Mouse (Mus musculus) forebrain, embryonic 12.5 days (tissue): ENCODE data around the gene Iqcf1. TPM values are rescaled to one million over a fixed set of nuclear protein-coding genes. Genes with fewer than 3 reads are reported as not detected.

Experiments used
- ATAC-seq: fragments of 200-750 bp; cut with Nextera tagmentation; 2 replicates; pipeline ENCODE4 v1.8.0; 2017; ENCODE audit warnings: moderate TSS enrichment; ENCODE audit not compliant: low FRiP score
- H3K27ac ChIP-seq: fragments of 300-500 bp; sonication (generic); 2 replicates; pipeline ENCODE4 v1.5.1; 2016; ENCODE audit warnings: mild to moderate bottlenecking
- H3K27me3 ChIP-seq: fragments of 300-500 bp; sonication (generic); 2 replicates; pipeline ENCODE4 v1.6.1; 2016; ENCODE audit warnings: mild to moderate bottlenecking
- H3K36me3 ChIP-seq: fragments of 300-500 bp; sonication (generic); replicated peaks from 2 replicates; pipeline ENCODE4 v1.6.1; 2016; ENCODE audit warnings: mild to moderate bottlenecking
- H3K4me1 ChIP-seq: fragments of 300-500 bp; sonication (generic); 2 replicates; pipeline ENCODE4 v1.6.1; 2016
- H3K4me2 ChIP-seq: fragments of 300-500 bp; sonication (generic); 2 replicates; pipeline ENCODE4 v1.6.1; 2016; ENCODE audit warnings: mild to moderate bottlenecking, moderate library complexity
- H3K4me3 ChIP-seq: fragments of 300-500 bp; sonication (generic); replicated peaks from 2 replicates; pipeline ENCODE4 v1.5.1; 2016; ENCODE audit warnings: mild to moderate bottlenecking
- H3K9ac ChIP-seq: fragments of 300-500 bp; sonication (generic); 2 replicates; pipeline ENCODE4 v1.6.1; 2016; ENCODE audit warnings: mild to moderate bottlenecking
- H3K9me3 ChIP-seq: fragments of 300-500 bp; sonication (generic); 2 replicates; pipeline ENCODE4 v1.6.1; 2016
- WGBS: fragments of 180-500 bp; shearing (Covaris S2); methylation state at CpG from one replicate; pipeline ENCODE4 v1.1.7; 2016; 5-methylcytosine and 5-hydroxymethylcytosine counted together
- polyA plus RNA-seq: library from polyadenylated mRNA; unstranded; fragments of >200 nt; fragmentation: Nextera tagmentation; extraction: Ambion mirVana; gene quantifications from 2 replicates; pipeline ENCODE4 v1.2.1, GENCODE M21; 2016

The Iqcf1 gene
- polyA plus RNA-seq, 1 experiment from 2014 or later: not detected

- WGBS: 63% methylated on average over 5 of the region's 5 CpGs
- H3K36me3 ChIP-seq: peaks cover 54% of the 10 kb centered on the region
Observed at GRCm38 (mm10) chr9:106457920-106458319, 41.8 kb upstream of the Iqcf1 start.

GRCm38 (mm10) chr9:106459946-106460345 lies 39.8 kb upstream of the Iqcf1 start:
- Histone ChIP-seq H3K9ac (no peak overlapping the region), H3K4me1 (peaks cover 71% of the 10 kb centered on the region), H3K4me3 (no peak overlapping the region), H3K4me2 (no peak overlapping the region), H3K36me3 (peaks cover 71% of the 10 kb centered on the region), H3K27me3 (peaks cover 14% of the 10 kb centered on the region), H3K9me3 (no peaks in the 10 kb centered on the region), H3K27ac (no peak overlapping the region)
- no peak for ATAC-seq
- WGBS: 86% methylated on average over 15 of the region's 15 CpGs

More at GRCm38 (mm10) chr9:106457920-106458319, 41.8 kb upstream of the Iqcf1 start:
- peak overlapping the region; percentile 96 for H3K4me2 ChIP-seq
- H3K27ac ChIP-seq: peak overlapping the region; percentile 97
- H3K4me1 ChIP-seq: peaks cover 64% of the 10 kb centered on the region
- peak overlapping the region; percentile 92 for H3K9ac ChIP-seq
- peak overlapping the region; percentile 11; the same call in 1 of the 2 replicates for H3K4me3 ChIP-seq
- H3K27me3 ChIP-seq: peaks cover 5% of the 10 kb centered on the region; the same call in 1 of the 2 replicates
- no peaks in the 10 kb centered on the region for H3K9me3 ChIP-seq
- no peak for ATAC-seq

GRCm38 (mm10) chr9:106460401-106461025 lies 39.3 kb upstream of the Iqcf1 start:
- no peaks in the 10 kb centered on the region for H3K9me3 ChIP-seq
- WGBS: 81% methylated on average over 18 of the region's 18 CpGs
- H3K27ac ChIP-seq: no peak overlapping the region
- H3K4me1 ChIP-seq: peaks cover 71% of the 10 kb centered on the region
- H3K36me3 ChIP-seq: peaks cover 73% of the 10 kb centered on the region
- no peak for ATAC-seq
- H3K4me2 ChIP-seq: no peak overlapping the region
- H3K4me3 ChIP-seq: no peak overlapping the region
- H3K27me3 ChIP-seq: peaks cover 14% of the 10 kb centered on the region
- no peak overlapping the region for H3K9ac ChIP-seq

GRCm38 (mm10) chr9:106461026-106461415 lies 38.7 kb upstream of the Iqcf1 start:
- 92% methylated on average over 9 of the region's 9 CpGs for WGBS
- Histone ChIP-seq H3K36me3 (peaks cover 78% of the 10 kb centered on the region), H3K9me3 (no peaks in the 10 kb centered on the region), H3K27ac (no peak overlapping the region), H3K4me1 (peaks cover 70% of the 10 kb centered on the region), H3K27me3 (peaks cover 19% of the 10 kb centered on the region), H3K9ac (no peak overlapping the region), H3K4me3 (no peak overlapping the region), H3K4me2 (no peak overlapping the region)
- no peak for ATAC-seq

- Histone ChIP-seq H3K27ac (no peak overlapping the region), H3K4me2 (no peak overlapping the region), H3K4me3 (no peak overlapping the region), H3K27me3 (peaks cover 19% of the 10 kb centered on the region), H3K4me1 (peaks cover 62% of the 10 kb centered on the region), H3K36me3 (peaks cover 78% of the 10 kb centered on the region), H3K9me3 (no peaks in the 10 kb centered on the region), H3K9ac (no peak overlapping the region)
- WGBS: 80% methylated on average over 16 of the region's 16 CpGs
- ATAC-seq: no peak
Observed at GRCm38 (mm10) chr9:106461641-106462429, 37.9 kb upstream of the Iqcf1 start.

- Histone ChIP-seq H3K4me1 (peaks cover 57% of the 10 kb centered on the region), H3K27ac (no peak overlapping the region), H3K4me2 (no peak overlapping the region), H3K4me3 (no peak overlapping the region), H3K9ac (no peak overlapping the region), H3K27me3 (peaks cover 19% of the 10 kb centered on the region), H3K9me3 (no peaks in the 10 kb centered on the region), H3K36me3 (peaks cover 72% of the 10 kb centered on the region)
- WGBS: 90% methylated on average over 12 of the region's 12 CpGs
- no peak for ATAC-seq
Observed at GRCm38 (mm10) chr9:106462430-106462800, 37.4 kb upstream of the Iqcf1 start.

- no peak for ATAC-seq
- Histone ChIP-seq H3K4me3 (no peak overlapping the region), H3K36me3 (peaks cover 63% of the 10 kb centered on the region), H3K9me3 (no peaks in the 10 kb centered on the region), H3K4me2 (no peak overlapping the region), H3K9ac (no peak overlapping the region), H3K27me3 (peaks cover 19% of the 10 kb centered on the region), H3K4me1 (peaks cover 47% of the 10 kb centered on the region), H3K27ac (no peak overlapping the region)
- WGBS: 80% methylated on average over 21 of the region's 21 CpGs
Observed at GRCm38 (mm10) chr9:106463122-106464063, 36.4 kb upstream of the Iqcf1 start.

- peak overlapping the region; percentile 67 for H3K27ac ChIP-seq
- peak overlapping the region; percentile 84 for H3K4me2 ChIP-seq
- peak; percentile 76 for ATAC-seq
- H3K4me3 ChIP-seq: peak overlapping the region; percentile 46
- no peaks in the 10 kb centered on the region for H3K9me3 ChIP-seq
- H3K27me3 ChIP-seq: peaks cover 19% of the 10 kb centered on the region
- WGBS: 1% methylated on average over 93 of the region's 99 CpGs
- peaks cover 33% of the 10 kb centered on the region for H3K4me1 ChIP-seq
- H3K9ac ChIP-seq: peak overlapping the region; percentile 66
- peaks cover 53% of the 10 kb centered on the region for H3K36me3 ChIP-seq
Observed at GRCm38 (mm10) chr9:106464751-106465541, 34.8 kb upstream of the Iqcf1 start.

GRCm38 (mm10) chr9:106465571-106466200 lies 34.1 kb upstream of the Iqcf1 start, which contains the start of gene Gpr62:
Gene Gpr62, minus strand, starts transcription at chr9:106465938.
- 32% methylated on average over 26 of the region's 26 CpGs for WGBS
- H3K9me3 ChIP-seq: no peaks in the 10 kb centered on the region
- H3K4me2 ChIP-seq: peak within 1 kb of the TSS; percentile 84
- peaks cover 25% of the 10 kb centered on the region for H3K4me1 ChIP-seq
- peak within 1 kb of the TSS; percentile 67 for H3K27ac ChIP-seq
- ATAC-seq: peak; percentile 16
- H3K9ac ChIP-seq: peak within 1 kb of the TSS; percentile 66
- peak within 1 kb of the TSS; percentile 46 for H3K4me3 ChIP-seq
- peaks cover 45% of the 10 kb centered on the region for H3K36me3 ChIP-seq
- peaks cover 19% of the 10 kb centered on the region for H3K27me3 ChIP-seq

GRCm38 (mm10) chr9:106466721-106467120 lies 33.0 kb upstream of the Iqcf1 start:
- H3K27me3 ChIP-seq: peaks cover 20% of the 10 kb centered on the region
- peaks cover 35% of the 10 kb centered on the region for H3K36me3 ChIP-seq
- no peaks in the 10 kb centered on the region for H3K9me3 ChIP-seq
- no peak overlapping the region for H3K27ac ChIP-seq
- H3K4me1 ChIP-seq: peaks cover 26% of the 10 kb centered on the region
- H3K4me3 ChIP-seq: no peak overlapping the region
- no peak overlapping the region for H3K4me2 ChIP-seq
- H3K9ac ChIP-seq: no peak overlapping the region
- WGBS: 94% methylated on average over 6 of the region's 6 CpGs
- ATAC-seq: no peak

- H3K9ac ChIP-seq: no peak overlapping the region
- H3K4me3 ChIP-seq: no peak overlapping the region
- no peaks in the 10 kb centered on the region for H3K9me3 ChIP-seq
- peaks cover 19% of the 10 kb centered on the region for H3K27me3 ChIP-seq
- H3K36me3 ChIP-seq: peaks cover 25% of the 10 kb centered on the region
- H3K27ac ChIP-seq: no peak overlapping the region
- H3K4me1 ChIP-seq: peaks cover 34% of the 10 kb centered on the region
- no peak overlapping the region for H3K4me2 ChIP-seq
- WGBS: 89% methylated on average over 7 of the region's 7 CpGs
- ATAC-seq: no peak
Observed at GRCm38 (mm10) chr9:106467746-106468145, 32.0 kb upstream of the Iqcf1 start.
